Mouse (Mus musculus) heart, embryonic 16.5 days (tissue): ENCODE data around the gene Plcb3. TPM values are rescaled to one million over a fixed set of nuclear protein-coding genes. Genes with fewer than 3 reads are reported as not detected.

ENCODE experiments used
- ATAC-seq: fragments of 200-750 bp; cut with Nextera tagmentation; replicated peaks from 2 replicates; pipeline ENCODE4 v1.8.0; 2017; ENCODE audit warnings: moderate number of reproducible peaks; ENCODE audit not compliant: insufficient read depth, low FRiP score; ENCODE audit errors: extremely low read depth
- H3K27ac ChIP-seq: fragments of 300-500 bp; sonication (generic); 2 replicates; pipeline ENCODE4 v1.5.1; 2014; ENCODE audit warnings: mild to moderate bottlenecking, low read length, control low read depth, moderate library complexity
- H3K27me3 ChIP-seq: fragments of 300-500 bp; sonication (generic); 2 replicates; pipeline ENCODE4 v1.6.1; 2014; ENCODE audit warnings: low read length, mixed read lengths; ENCODE audit not compliant: control insufficient read depth, insufficient read depth
- H3K36me3 ChIP-seq: fragments of 300-500 bp; sonication (generic); 2 replicates; pipeline ENCODE4 v1.6.1; 2014; ENCODE audit not compliant: control insufficient read depth, insufficient read depth
- H3K4me1 ChIP-seq: fragments of 300-500 bp; sonication (generic); 2 replicates; pipeline ENCODE4 v1.6.1; 2014; ENCODE audit warnings: low read length, mixed read lengths; ENCODE audit not compliant: control insufficient read depth, insufficient read depth
- H3K4me2 ChIP-seq: fragments of 300-500 bp; sonication (generic); 2 replicates; pipeline ENCODE4 v1.6.1; 2014; ENCODE audit warnings: low read depth, mild to moderate bottlenecking, control low read depth, low read length
- H3K4me3 ChIP-seq: fragments of 300-500 bp; sonication (generic); 2 replicates; pipeline ENCODE4 v1.5.1; 2014; ENCODE audit warnings: mild to moderate bottlenecking, control low read depth, low read length
- H3K9ac ChIP-seq: fragments of 300-500 bp; sonication (generic); 2 replicates; pipeline ENCODE4 v1.6.1; 2014; ENCODE audit warnings: low read length, control low read depth
- H3K9me3 ChIP-seq: fragments of 300-500 bp; sonication (generic); replicated peaks from 2 replicates; pipeline ENCODE4 v1.6.1; 2016; ENCODE audit warnings: low read length; ENCODE audit not compliant: control insufficient read depth
- WGBS: fragments of 180-500 bp; shearing (Covaris S2); extraction: QIAGEN DNeasy Blood & Tissue Kit; methylation state at CpG from one replicate; pipeline ENCODE4 v1.1.7; 2014; 5-methylcytosine and 5-hydroxymethylcytosine counted together
- polyA plus RNA-seq: library from polyadenylated mRNA; unstranded; fragments of >200 nt; fragmentation: Nextera tagmentation; extraction: Ambion mirVana; gene quantifications from 2 replicates; pipeline ENCODE4 v1.2.1, GENCODE M21; 2015

Gene Plcb3
- polyA plus RNA-seq, 1 experiment from 2014 or later = 16.8 TPM

DNA sequence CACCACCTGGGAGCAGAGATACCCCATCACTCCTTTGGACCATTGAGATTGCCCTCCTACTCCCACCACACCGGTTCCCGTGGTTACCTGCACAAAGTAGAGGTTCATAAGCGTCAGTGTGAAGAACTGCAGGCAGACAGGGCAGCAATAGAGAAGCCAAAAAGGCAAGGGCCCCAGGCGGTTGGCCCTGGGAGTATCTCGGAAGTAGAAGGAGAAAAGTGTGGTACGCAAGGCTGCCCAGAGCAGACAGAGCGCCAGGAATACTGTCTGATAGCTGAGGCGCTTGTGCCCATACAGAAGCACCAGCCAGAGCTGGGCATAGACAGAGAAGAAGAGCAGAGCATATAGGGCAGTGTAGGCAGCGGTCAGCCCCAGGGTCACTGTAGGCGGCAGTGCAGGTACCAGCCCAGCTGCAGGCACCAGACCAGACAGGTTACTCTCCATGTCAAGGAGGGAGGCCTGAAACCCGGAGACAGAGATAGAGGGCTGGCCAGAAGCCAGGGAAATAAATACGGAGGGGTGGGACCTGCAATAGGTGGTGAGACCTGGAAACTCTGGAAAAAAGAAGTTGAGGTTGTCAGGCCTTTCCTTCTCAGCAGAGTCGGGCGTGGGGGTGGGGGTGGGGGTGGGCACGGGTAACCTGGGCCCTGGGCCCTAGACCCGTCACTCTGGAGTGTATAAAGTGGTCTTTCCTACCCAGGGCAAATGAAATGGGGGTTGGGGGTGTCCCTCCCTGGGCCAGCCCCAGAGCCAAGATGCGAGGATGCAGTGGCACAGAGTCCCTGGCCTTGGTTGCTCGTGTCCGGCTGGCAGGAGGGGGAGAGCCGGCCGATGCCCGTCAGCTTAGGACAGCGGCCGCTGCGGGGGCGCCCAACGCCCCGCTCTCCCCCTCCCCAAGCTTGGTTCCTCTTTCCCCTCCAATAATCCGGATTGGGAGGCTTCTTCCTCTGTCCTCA is 35.6 kb downstream of the Plcb3 start:
- Histone ChIP-seq H3K4me2 (peak overlapping the region; percentile 91), H3K9ac (peak overlapping the region; percentile 84), H3K4me1 (peaks cover 18% of the 10 kb centered on the region), H3K27me3 (peaks cover 5% of the 10 kb centered on the region; the same call in 1 of the 2 replicates), H3K9me3 (no peaks in the 10 kb centered on the region), H3K36me3 (no peaks in the 10 kb centered on the region), H3K4me3 (peak overlapping the region; percentile 85), H3K27ac (peak overlapping the region; percentile 50; the same call in 1 of the 2 replicates)
- 19% methylated on average over 28 of the region's 29 CpGs for WGBS
- no peak for ATAC-seq

DNA sequence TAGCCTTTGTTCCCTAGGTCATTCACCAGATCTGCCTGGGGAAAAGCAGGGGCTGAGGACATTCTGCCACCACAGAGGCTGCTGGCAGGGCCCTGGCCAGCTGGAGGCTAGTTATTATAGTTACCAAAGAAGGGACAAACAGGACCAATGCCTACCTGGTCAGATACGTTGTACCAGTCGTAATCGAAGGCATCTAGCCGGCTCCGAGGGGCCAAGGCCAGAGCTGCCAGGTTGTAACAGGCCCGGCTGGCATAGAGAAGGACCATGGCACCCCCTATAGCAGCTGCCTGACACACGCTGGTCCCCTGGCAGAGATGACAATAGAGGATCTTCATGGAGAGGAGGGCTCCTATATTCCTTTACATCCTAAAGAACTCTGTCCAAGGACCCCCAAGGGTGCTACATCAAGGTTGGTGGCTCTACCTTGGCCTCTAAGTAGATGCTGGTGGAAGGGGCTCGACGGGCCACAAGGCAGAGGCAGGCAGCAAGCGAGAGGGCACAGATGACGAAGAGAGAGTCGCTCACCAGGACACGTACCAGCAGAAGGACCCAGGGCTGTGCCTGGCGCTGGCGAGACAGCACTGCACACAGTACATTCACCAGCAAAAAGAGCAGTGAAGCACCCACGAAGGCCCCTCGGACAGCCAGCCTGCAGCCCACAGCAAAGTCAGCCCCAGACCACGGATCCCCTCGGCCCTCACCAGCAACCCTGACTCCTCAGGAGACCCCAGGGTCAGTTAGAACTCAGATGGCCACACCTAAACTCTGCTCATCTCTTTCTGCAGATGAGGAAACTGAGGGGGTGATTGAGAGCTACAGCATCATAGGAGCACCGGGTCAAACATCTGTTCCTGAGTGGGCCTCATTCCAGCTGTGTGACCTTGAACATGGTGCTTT is 36.9 kb downstream of the Plcb3 start:
- Histone ChIP-seq H3K4me1 (peaks cover 18% of the 10 kb centered on the region), H3K9ac (peak overlapping the region; percentile 10; the same call in 1 of the 2 replicates), H3K27ac (no peak overlapping the region), H3K4me3 (no peak overlapping the region), H3K4me2 (no peak overlapping the region), H3K36me3 (no peaks in the 10 kb centered on the region), H3K9me3 (no peaks in the 10 kb centered on the region), H3K27me3 (peaks cover 15% of the 10 kb centered on the region)
- no peak for ATAC-seq
- WGBS = 87% methylated on average over 20 of the region's 20 CpGs

- no peak for ATAC-seq
- Histone ChIP-seq H3K4me3 (no peak overlapping the region), H3K9me3 (no peaks in the 10 kb centered on the region), H3K9ac (no peak overlapping the region), H3K4me2 (no peak overlapping the region), H3K36me3 (no peaks in the 10 kb centered on the region), H3K27ac (no peak overlapping the region), H3K27me3 (peaks cover 26% of the 10 kb centered on the region), H3K4me1 (peaks cover 24% of the 10 kb centered on the region)
- WGBS = 78% methylated on average over 16 of the region's 16 CpGs
Measured at GRCm38 (mm10) chr19:6937541-6938465, 38.5 kb downstream of the Plcb3 start.

DNA sequence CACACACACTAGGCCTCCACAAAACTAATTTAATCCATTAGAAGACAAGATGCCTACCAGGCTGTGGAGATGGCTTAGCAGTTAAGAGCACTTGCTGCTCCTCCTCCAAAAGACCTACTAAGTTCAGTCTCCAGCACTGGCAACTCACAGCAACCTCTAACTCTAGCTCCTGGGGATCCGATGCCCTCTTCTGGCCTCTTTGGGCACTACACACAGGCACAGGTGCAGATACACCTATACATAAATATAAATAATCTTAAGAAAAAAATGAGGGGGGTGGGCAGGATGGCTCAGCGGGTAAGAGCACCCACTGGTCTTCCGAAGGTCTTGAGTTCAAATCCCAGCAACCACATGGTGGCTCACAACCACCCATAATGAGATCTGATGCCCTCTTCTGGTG is 40.0 kb downstream of the Plcb3 start:
- Histone ChIP-seq H3K9me3 (no peaks in the 10 kb centered on the region), H3K36me3 (no peaks in the 10 kb centered on the region), H3K4me2 (no peak overlapping the region), H3K27me3 (peaks cover 40% of the 10 kb centered on the region), H3K4me3 (no peak overlapping the region), H3K9ac (no peak overlapping the region), H3K4me1 (peaks cover 22% of the 10 kb centered on the region), H3K27ac (no peak overlapping the region)
- no peak for ATAC-seq
- 16% methylated on average over 3 of the region's 3 CpGs for WGBS

DNA sequence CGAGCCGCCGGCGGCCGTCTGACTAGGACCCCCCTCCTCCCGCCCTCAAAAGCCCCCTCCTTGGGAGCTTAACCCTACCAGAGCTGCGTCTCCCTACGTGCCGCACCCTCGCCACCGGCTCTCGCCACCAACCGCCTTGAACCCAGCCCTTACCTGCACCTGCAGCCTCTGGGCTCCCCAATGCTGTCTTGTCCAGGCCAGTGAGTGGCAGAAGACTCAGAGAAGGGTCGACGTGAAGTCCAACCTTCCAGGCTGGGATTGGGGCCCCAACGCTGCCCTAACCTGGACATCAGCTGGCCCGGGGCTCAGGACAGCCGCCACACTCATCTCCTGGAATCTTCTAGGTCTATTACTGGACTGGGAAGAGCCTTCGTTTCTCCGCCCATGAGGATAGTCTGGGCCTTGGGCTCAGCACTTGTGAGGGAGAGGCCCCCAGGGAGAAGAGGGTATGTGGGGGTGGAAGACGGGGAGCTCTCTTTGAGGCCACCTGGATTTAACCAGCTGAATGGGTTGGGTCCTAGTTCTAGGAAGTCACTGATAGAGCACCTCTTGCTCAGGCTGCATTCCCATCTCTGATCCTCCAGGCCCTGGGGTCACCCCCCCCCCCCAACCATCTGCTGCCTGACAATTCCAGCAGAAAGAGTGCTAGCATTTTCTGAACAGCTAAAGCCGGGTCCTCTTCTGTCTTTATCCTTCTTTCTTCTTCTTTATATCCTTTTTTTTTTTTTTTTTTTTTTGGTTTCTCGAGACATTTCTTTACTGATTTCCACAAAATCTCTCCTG is 41.9 kb downstream of the Plcb3 start, which contains the start of gene Kcnk4:
Gene Kcnk4, minus strand, starts transcription at position 321 of the 783 bp plus-strand sequence.
- Histone ChIP-seq H3K9ac (peak within 1 kb of the TSS; percentile 49), H3K27ac (no peak within 1 kb of the TSS), H3K4me1 (peaks cover 10% of the 10 kb centered on the region), H3K27me3 (peaks cover 48% of the 10 kb centered on the region), H3K4me2 (peak within 1 kb of the TSS; percentile 80), H3K9me3 (no peaks in the 10 kb centered on the region), H3K4me3 (peak within 1 kb of the TSS; percentile 48), H3K36me3 (no peaks in the 10 kb centered on the region)
- 9% methylated on average over 23 of the region's 23 CpGs for WGBS
- no peak for ATAC-seq

GRCm38 (mm10) chr19:6933436-6934194 is 42.7 kb downstream of the Plcb3 start:
- Histone ChIP-seq H3K9me3 (no peaks in the 10 kb centered on the region), H3K27ac (no peak overlapping the region), H3K4me1 (peaks cover 10% of the 10 kb centered on the region), H3K36me3 (no peaks in the 10 kb centered on the region), H3K27me3 (peaks cover 51% of the 10 kb centered on the region), H3K9ac (peak overlapping the region; percentile 49), H3K4me2 (peak overlapping the region; percentile 80), H3K4me3 (peak overlapping the region; percentile 48)
- 5% methylated on average over 58 of the region's 58 CpGs for WGBS
- peak; percentile 64 for ATAC-seq

DNA sequence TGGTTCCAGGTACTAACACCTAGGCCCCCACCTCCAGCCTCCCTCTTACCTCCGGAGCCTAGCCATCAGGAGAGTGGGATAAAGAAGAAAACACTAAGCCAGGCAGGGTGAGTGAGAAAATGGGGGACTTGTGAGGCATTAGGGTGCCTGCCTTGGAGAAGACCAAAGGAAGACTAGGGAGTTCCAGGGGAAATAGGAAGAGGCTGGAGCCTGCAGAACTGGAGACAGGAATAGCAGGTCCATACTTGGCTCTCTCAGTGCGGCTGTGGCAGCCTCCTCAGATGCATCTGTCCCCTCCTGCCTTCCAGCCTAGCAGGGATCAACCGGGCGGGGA is 43.2 kb downstream of the Plcb3 start:
- H3K4me3 ChIP-seq = peak overlapping the region; percentile 48; the same call in 1 of the 2 replicates
- H3K27me3 ChIP-seq = peaks cover 53% of the 10 kb centered on the region
- 29% methylated on average over 4 of the region's 4 CpGs for WGBS
- peak overlapping the region; percentile 80 for H3K4me2 ChIP-seq
- H3K36me3 ChIP-seq = no peaks in the 10 kb centered on the region
- no peak overlapping the region; the same call in 1 of the 2 replicates for H3K9ac ChIP-seq
- H3K27ac ChIP-seq = no peak overlapping the region
- peaks cover 10% of the 10 kb centered on the region for H3K4me1 ChIP-seq
- ATAC-seq = no peak
- no peaks in the 10 kb centered on the region for H3K9me3 ChIP-seq
